Comparison of ENCODE assay signal across 17 mouse cellular contexts in genomic region chr16:30944886-30945285, GRCm38 (mm10).
DNase-seq lines count a peak whose midpoint lies in the region; ATAC-seq lines count a peak whose summit lies in the region.
"Had no signal": no experiment of that assay in that cellular context is flagged by ENCODE, and none has a peak within 500 bp of the region (broad histone marks: within the 10 kb centered on the region; RNA-seq: fewer than 3 reads in every experiment).

No protein-coding gene starts in this region.

- no peaks in the 10 kb centered on the region for H3K79me2 ChIP-seq in macrophage (ENCODE audit: inconsistent target)

- H3K9me3 ChIP-seq in forebrain, embryonic 10.5 days: no peaks in the 10 kb centered on the region
- H3K9me3 ChIP-seq: hindbrain, embryonic 10.5 days; liver, embryonic 13.5 days; midbrain, embryonic 15.5 days; neural tube, embryonic 13.5 days had no signal

- ATAC-seq in common myeloid progenitor, adult 5-6 weeks (replicated peaks; ENCODE audit: low read depth, poor library complexity, severe bottlenecking): 0 out of 2 replicates have a peak, but pooled peaks have one; percentile 21
- ATAC-seq: forebrain, embryonic 16.5 days; midbrain, embryonic 15.5 days had no signal

- 7% methylated on average over 8 of the region's 8 CpGs for WGBS in macrophage (ENCODE audit: missing documents)
- WGBS in forebrain, embryonic 10.5 days: 86% methylated on average over 8 of the region's 8 CpGs

- H3K4me1 ChIP-seq in forebrain, embryonic 10.5 days: peaks cover 4% of the 10 kb centered on the region

- DNase-seq in kidney, adult 8-10 months: peak; percentile 35 to 49
- no peak for DNase-seq in kidney, adult 18-20 months
- peak; percentile 71 for DNase-seq in kidney, postnatal 14 days
- no peak for DNase-seq in forebrain, embryonic 10.5 days (ENCODE audit: extremely low spot score, low spot score)
- DNase-seq in right cerebral cortex, postnatal 4 days: no peak
- DNase-seq in layer of hippocampus, postnatal 36 days: no peak
- DNase-seq: adrenal gland, postnatal 10 days; gastrocnemius, postnatal 25 days; liver, embryonic 13.5 days; retina, postnatal 1 day; thymus, adult 2 months had no signal

- peak overlapping the region; percentile 59 for H3K27ac ChIP-seq in macrophage
- no peak overlapping the region for H3K27ac ChIP-seq in forebrain, embryonic 10.5 days
- H3K27ac ChIP-seq: hindbrain, embryonic 10.5 days; liver, embryonic 13.5 days; midbrain, embryonic 15.5 days; neural tube, embryonic 13.5 days had no signal

- no peak overlapping the region for H3K4me3 ChIP-seq in macrophage (ENCODE audit: inconsistent target)
- no peak overlapping the region for H3K4me3 ChIP-seq in forebrain, embryonic 10.5 days
- H3K4me3 ChIP-seq: hindbrain, embryonic 10.5 days; liver, embryonic 13.5 days; midbrain, embryonic 15.5 days; neural tube, embryonic 13.5 days had no signal

- H3K36me3 ChIP-seq in macrophage (ENCODE audit: inconsistent target): no peaks in the 10 kb centered on the region
- H3K36me3 ChIP-seq in forebrain, embryonic 10.5 days (replicated peaks): peaks cover 5% of the 10 kb centered on the region; the same call in 1 of the 2 replicates
- H3K36me3 ChIP-seq: hindbrain, embryonic 10.5 days; liver, embryonic 13.5 days; midbrain, embryonic 15.5 days; neural tube, embryonic 13.5 days had no signal

- no peaks in the 10 kb centered on the region for H3K27me3 ChIP-seq in forebrain, embryonic 10.5 days (ENCODE audit: poor library complexity, severe bottlenecking)
- H3K27me3 ChIP-seq: liver, embryonic 13.5 days; midbrain, embryonic 15.5 days; neural tube, embryonic 13.5 days had no signal

Comparison
In these comparisons a context has a peak if more than half of its experiments do, and no peak if none do; other contexts are left out.
1. DNase-seq: peak in kidney, adult 8-10 months (2 of 2) and kidney, postnatal 14 days (single experiment); none in kidney, adult 18-20 months (single experiment), forebrain, embryonic 10.5 days (single experiment), right cerebral cortex, postnatal 4 days (single experiment) and layer of hippocampus, postnatal 36 days (0 of 2).